Comparison of ENCODE assay signal across 17 mouse cellular contexts in the genomic region with DNA sequence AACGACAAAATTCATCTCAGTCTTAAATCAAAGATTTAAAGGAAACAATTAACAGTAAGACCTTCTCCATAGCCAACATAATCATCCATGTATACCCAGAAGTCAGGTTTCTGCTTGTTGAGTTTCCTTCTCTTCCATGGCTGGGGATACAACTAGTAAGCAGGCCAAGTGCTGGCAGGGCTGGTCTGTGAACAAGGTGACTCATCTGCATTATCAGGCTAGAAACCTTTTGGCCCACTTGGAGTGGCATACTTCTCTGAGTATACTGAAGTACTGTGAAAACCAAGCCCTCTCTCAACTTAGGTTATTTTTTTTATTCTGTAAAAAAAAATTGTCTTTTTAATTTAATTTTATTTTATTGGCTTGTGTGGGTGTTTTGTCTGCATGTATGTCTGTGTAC.
"Had no signal": no experiment of that assay in that cellular context is flagged by ENCODE, and none has a peak within 500 bp of the region (broad histone marks: within the 10 kb centered on the region; RNA-seq: fewer than 3 reads in every experiment).

No protein-coding gene starts in this region.

- H3K4me2 ChIP-seq: intestine, embryonic 15.5 days; kidney, embryonic 15.5 days; limb, embryonic 12.5 days; limb, embryonic 15.5 days; liver, embryonic 11.5 days; midbrain, embryonic 13.5 days had no signal

- ATAC-seq: intestine, embryonic 15.5 days; liver, postnatal 0 days; midbrain, embryonic 13.5 days; midbrain, embryonic 16.5 days had no signal

- H3K36me3 ChIP-seq: intestine, embryonic 15.5 days; kidney, embryonic 15.5 days; limb, embryonic 12.5 days; limb, embryonic 15.5 days; midbrain, embryonic 13.5 days had no signal

- H3K9me3 ChIP-seq: intestine, embryonic 15.5 days; kidney, embryonic 15.5 days; limb, embryonic 12.5 days; limb, embryonic 15.5 days; midbrain, embryonic 13.5 days had no signal

- DNase-seq: kidney, adult 11 months; kidney, adult 8-10 months; kidney, postnatal 10 days; kidney, postnatal 36 days; left cerebral cortex, postnatal 4 days; liver, postnatal 0 days; thymus, adult 2 months; thymus, postnatal 4 days had no signal

- H3K27ac ChIP-seq: intestine, embryonic 15.5 days; kidney, embryonic 15.5 days; limb, embryonic 12.5 days; limb, embryonic 15.5 days; liver, embryonic 14.5 days; macrophage; midbrain, embryonic 13.5 days had no signal

- H3K27me3 ChIP-seq: intestine, embryonic 15.5 days; kidney, embryonic 15.5 days; limb, embryonic 12.5 days; limb, embryonic 15.5 days; midbrain, embryonic 13.5 days had no signal

- H3K9ac ChIP-seq: intestine, embryonic 15.5 days; kidney, embryonic 15.5 days; limb, embryonic 12.5 days; limb, embryonic 15.5 days; liver, embryonic 14.5 days; liver, postnatal 0 days; midbrain, embryonic 13.5 days had no signal

- H3K4me3 ChIP-seq: intestine, embryonic 15.5 days; kidney, embryonic 15.5 days; limb, embryonic 12.5 days; limb, embryonic 15.5 days; midbrain, embryonic 13.5 days had no signal
